Mouse (Mus musculus): ENCODE data around the gene Cmtm5. TPM values are rescaled to one million over a fixed set of nuclear protein-coding genes. Genes with fewer than 3 reads are reported as not detected.

Cmtm5 gene
- polyA plus RNA-seq, 1 experiment from 2014 or later: 3.7 TPM

- no peaks in the 10 kb centered on the region for H3K9me3 ChIP-seq (ENCODE audit: control insufficient read depth, low read length)
- H3K36me3 ChIP-seq (ENCODE audit: control insufficient read depth, insufficient read depth): no peaks in the 10 kb centered on the region
- H3K4me3 ChIP-seq (replicated peaks; ENCODE audit: low read length): no peak overlapping the region
- H3K9ac ChIP-seq (replicated peaks; ENCODE audit: low read depth, low read length): no peak overlapping the region
- no peak overlapping the region for H3K27ac ChIP-seq (ENCODE audit: low read length)
- H3K27me3 ChIP-seq (replicated peaks; ENCODE audit: control insufficient read depth, insufficient read depth, low read length): no peaks in the 10 kb centered on the region
- no peak overlapping the region for H3K4me2 ChIP-seq (ENCODE audit: low read length)
- H3K4me1 ChIP-seq (replicated peaks; ENCODE audit: control insufficient read depth, insufficient read depth, low read length): peaks cover 23% of the 10 kb centered on the region
- no peak for ATAC-seq
- WGBS: 84% methylated on average over 5 of the region's 5 CpGs
Observed at GRCm38 (mm10) chr14:54929801-54930200, 6.3 kb upstream of the Cmtm5 start.

GRCm38 (mm10) chr14:54930431-54930830, 5.6 kb upstream of the Cmtm5 start:
- no peaks in the 10 kb centered on the region for H3K9me3 ChIP-seq (ENCODE audit: control insufficient read depth, low read length)
- peaks cover 18% of the 10 kb centered on the region for H3K4me1 ChIP-seq (replicated peaks; ENCODE audit: control insufficient read depth, insufficient read depth, low read length)
- WGBS: 0% methylated on average over 2 of the region's 2 CpGs

GRCm38 (mm10) chr14:54932645-54933150, 3.4 kb upstream of the Cmtm5 start, which contains the start of gene Il25:
Gene Il25 (plus strand): TSS chr14:54932695.
- Histone ChIP-seq H3K27me3 (replicated peaks; ENCODE audit: control insufficient read depth, insufficient read depth, low read length) (no peaks in the 10 kb centered on the region), H3K4me2 (ENCODE audit: low read length) (no peak within 1 kb of the TSS), H3K4me1 (replicated peaks; ENCODE audit: control insufficient read depth, insufficient read depth, low read length) (peaks cover 6% of the 10 kb centered on the region; the same call in 1 of the 2 replicates), H3K9me3 (ENCODE audit: control insufficient read depth, low read length) (no peaks in the 10 kb centered on the region), H3K4me3 (replicated peaks; ENCODE audit: low read length) (no peak within 1 kb of the TSS), H3K36me3 (ENCODE audit: control insufficient read depth, insufficient read depth) (no peaks in the 10 kb centered on the region), H3K27ac (ENCODE audit: low read length) (no peak within 1 kb of the TSS), H3K9ac (replicated peaks; ENCODE audit: low read depth, low read length) (no peak within 1 kb of the TSS)
- 29% methylated on average over 6 of the region's 6 CpGs for WGBS
- no peak for ATAC-seq

More at GRCm38 (mm10) chr14:54930431-54930830, 5.6 kb upstream of the Cmtm5 start:
- Histone ChIP-seq H3K27me3 (replicated peaks; ENCODE audit: control insufficient read depth, insufficient read depth, low read length) (no peaks in the 10 kb centered on the region), H3K36me3 (ENCODE audit: control insufficient read depth, insufficient read depth) (no peaks in the 10 kb centered on the region), H3K9ac (replicated peaks; ENCODE audit: low read depth, low read length) (no peak overlapping the region), H3K27ac (ENCODE audit: low read length) (no peak overlapping the region), H3K4me2 (ENCODE audit: low read length) (no peak overlapping the region), H3K4me3 (replicated peaks; ENCODE audit: low read length) (no peak overlapping the region)
- ATAC-seq: no peak

- Histone ChIP-seq H3K4me2 (ENCODE audit: low read length) (no peak overlapping the region), H3K4me3 (replicated peaks; ENCODE audit: low read length) (no peak overlapping the region), H3K9me3 (ENCODE audit: control insufficient read depth, low read length) (no peaks in the 10 kb centered on the region), H3K27me3 (replicated peaks; ENCODE audit: control insufficient read depth, insufficient read depth, low read length) (no peaks in the 10 kb centered on the region), H3K36me3 (ENCODE audit: control insufficient read depth, insufficient read depth) (no peaks in the 10 kb centered on the region), H3K9ac (replicated peaks; ENCODE audit: low read depth, low read length) (no peak overlapping the region), H3K27ac (ENCODE audit: low read length) (peak overlapping the region; percentile 24; the same call in 1 of the 2 replicates), H3K4me1 (replicated peaks; ENCODE audit: control insufficient read depth, insufficient read depth, low read length) (peaks cover 3% of the 10 kb centered on the region; the same call in 1 of the 2 replicates)
- WGBS: 72% methylated on average over 6 of the region's 6 CpGs
- no peak for ATAC-seq
Observed at GRCm38 (mm10) chr14:54936831-54937160, 735 bp downstream of the Cmtm5 start.

- H3K9ac ChIP-seq (replicated peaks; ENCODE audit: low read depth, low read length): no peak overlapping the region
- 93% methylated on average over 16 of the region's 16 CpGs for WGBS
- H3K27ac ChIP-seq (ENCODE audit: low read length): no peak overlapping the region
- no peaks in the 10 kb centered on the region for H3K36me3 ChIP-seq (ENCODE audit: control insufficient read depth, insufficient read depth)
- no peaks in the 10 kb centered on the region for H3K27me3 ChIP-seq (replicated peaks; ENCODE audit: control insufficient read depth, insufficient read depth, low read length)
- no peaks in the 10 kb centered on the region for H3K9me3 ChIP-seq (ENCODE audit: control insufficient read depth, low read length)
- H3K4me2 ChIP-seq (ENCODE audit: low read length): no peak overlapping the region
- H3K4me1 ChIP-seq (replicated peaks; ENCODE audit: control insufficient read depth, insufficient read depth, low read length): peaks cover 3% of the 10 kb centered on the region; the same call in 1 of the 2 replicates
- no peak for ATAC-seq
- H3K4me3 ChIP-seq (replicated peaks; ENCODE audit: low read length): no peak overlapping the region
Observed at GRCm38 (mm10) chr14:54937361-54938182, 1.5 kb downstream of the Cmtm5 start.

- no peaks in the 10 kb centered on the region for H3K27me3 ChIP-seq (replicated peaks; ENCODE audit: control insufficient read depth, insufficient read depth, low read length)
- H3K9me3 ChIP-seq (ENCODE audit: control insufficient read depth, low read length): no peaks in the 10 kb centered on the region
- peaks cover 3% of the 10 kb centered on the region; the same call in 1 of the 2 replicates for H3K4me1 ChIP-seq (replicated peaks; ENCODE audit: control insufficient read depth, insufficient read depth, low read length)
- H3K36me3 ChIP-seq (ENCODE audit: control insufficient read depth, insufficient read depth): no peaks in the 10 kb centered on the region
- no peak overlapping the region for H3K9ac ChIP-seq (replicated peaks; ENCODE audit: low read depth, low read length)
- no peak overlapping the region for H3K4me3 ChIP-seq (replicated peaks; ENCODE audit: low read length)
- H3K4me2 ChIP-seq (ENCODE audit: low read length): no peak overlapping the region
- no peak overlapping the region for H3K27ac ChIP-seq (ENCODE audit: low read length)
- 81% methylated on average over 15 of the region's 15 CpGs for WGBS
- no peak for ATAC-seq
Observed at GRCm38 (mm10) chr14:54938431-54939219, 2.6 kb downstream of the Cmtm5 start.

- Histone ChIP-seq H3K4me1 (replicated peaks; ENCODE audit: control insufficient read depth, insufficient read depth, low read length) (peaks cover 3% of the 10 kb centered on the region; the same call in 1 of the 2 replicates), H3K36me3 (ENCODE audit: control insufficient read depth, insufficient read depth) (no peaks in the 10 kb centered on the region), H3K27ac (ENCODE audit: low read length) (no peak overlapping the region), H3K4me3 (replicated peaks; ENCODE audit: low read length) (no peak overlapping the region), H3K27me3 (replicated peaks; ENCODE audit: control insufficient read depth, insufficient read depth, low read length) (no peaks in the 10 kb centered on the region), H3K9me3 (ENCODE audit: control insufficient read depth, low read length) (no peaks in the 10 kb centered on the region), H3K4me2 (ENCODE audit: low read length) (no peak overlapping the region), H3K9ac (replicated peaks; ENCODE audit: low read depth, low read length) (no peak overlapping the region)
- no peak for ATAC-seq
- WGBS: 54% methylated on average over 12 of the region's 12 CpGs
Observed at GRCm38 (mm10) chr14:54939434-54940175, 3.5 kb downstream of the Cmtm5 start.

- H3K27ac ChIP-seq (ENCODE audit: low read length): no peak overlapping the region
- H3K4me3 ChIP-seq (replicated peaks; ENCODE audit: low read length): no peak overlapping the region
- no peaks in the 10 kb centered on the region for H3K27me3 ChIP-seq (replicated peaks; ENCODE audit: control insufficient read depth, insufficient read depth, low read length)
- H3K4me2 ChIP-seq (ENCODE audit: low read length): no peak overlapping the region
- no peaks in the 10 kb centered on the region for H3K36me3 ChIP-seq (ENCODE audit: control insufficient read depth, insufficient read depth)
- no peaks in the 10 kb centered on the region for H3K9me3 ChIP-seq (ENCODE audit: control insufficient read depth, low read length)
- no peak overlapping the region for H3K9ac ChIP-seq (replicated peaks; ENCODE audit: low read depth, low read length)
- no peak for ATAC-seq
- H3K4me1 ChIP-seq (replicated peaks; ENCODE audit: control insufficient read depth, insufficient read depth, low read length): peaks cover 3% of the 10 kb centered on the region; the same call in 1 of the 2 replicates
- WGBS: 87% methylated on average over 3 of the region's 3 CpGs
Observed at GRCm38 (mm10) chr14:54940176-54940530, 4.1 kb downstream of the Cmtm5 start.
